Mouse (Mus musculus) liver, embryonic 14.5 days (tissue): Measurements from ENCODE around the gene H2-Eb2. TPM values are rescaled to one million over a fixed set of nuclear protein-coding genes. Genes with fewer than 3 reads are reported as not detected.

Source experiments
- ATAC-seq: fragments of 200-750 bp; cut with Nextera tagmentation; 2 replicates; pipeline ENCODE4 v1.8.0; 2017; ENCODE audit warnings: moderate number of reproducible peaks, mild to moderate bottlenecking, moderate library complexity; ENCODE audit not compliant: insufficient read depth
- DNase-seq, 3 experiments: peaks; one replicate each; pipeline ENCODE4 v3.0.0-alpha.2; 2012 to 2013; ENCODE audit warnings: low read depth in 3 of 3, low spot score in 3 of 3
- H3K27ac ChIP-seq: fragments of 300-500 bp; sonication (generic); 2 replicates; pipeline ENCODE4 v1.5.1; 2014; ENCODE audit warnings: moderate library complexity, mild to moderate bottlenecking, control low read depth, inconsistent platforms
- H3K27me3 ChIP-seq: fragments of 300-500 bp; sonication (generic); 2 replicates; pipeline ENCODE4 v1.6.1; 2014; ENCODE audit warnings: mild to moderate bottlenecking, low read length, moderate library complexity; ENCODE audit not compliant: control insufficient read depth, insufficient read depth
- H3K36me3 ChIP-seq: fragments of 300-500 bp; sonication (generic); replicated peaks from 2 replicates; pipeline ENCODE4 v1.6.1; 2014; ENCODE audit warnings: low read depth; ENCODE audit not compliant: control insufficient read depth, insufficient read depth
- H3K4me1 ChIP-seq, 2 experiments: fragments of 200-500 bp in 1 of 2; fragments of 300-500 bp in 1 of 2; sonication (generic) in 1 of 2; replicated peaks; 2 replicates each; pipeline ENCODE4 v1.6.1; 2012 to 2014; ENCODE audit warnings: antibody characterized with exemption in 1 of 2, inconsistent platforms in 1 of 2, low read length in 1 of 2; ENCODE audit not compliant: control insufficient read depth in 2 of 2, insufficient read depth in 2 of 2
- H3K4me2 ChIP-seq: fragments of 300-500 bp; sonication (generic); 2 replicates; pipeline ENCODE4 v1.6.1; 2014; ENCODE audit warnings: low read depth, mild to moderate bottlenecking, control low read depth, moderate library complexity
- H3K4me3 ChIP-seq, 2 experiments: fragments of 200-500 bp in 1 of 2; fragments of 300-500 bp in 1 of 2; sonication (generic) in 1 of 2; 2 replicates each; pipeline ENCODE4 v1.5.1; 2012 to 2014; ENCODE audit warnings: low read depth in 2 of 2, low read length in 2 of 2, mild to moderate bottlenecking in 2 of 2, control low read depth in 1 of 2, inconsistent platforms in 1 of 2, moderate library complexity in 1 of 2; ENCODE audit not compliant: insufficient read depth in 1 of 2
- H3K9ac ChIP-seq: fragments of 300-500 bp; sonication (generic); replicated peaks from 2 replicates; pipeline ENCODE4 v1.6.1; 2014; ENCODE audit warnings: mild to moderate bottlenecking, control low read depth, moderate library complexity
- H3K9me3 ChIP-seq: fragments of 300-500 bp; sonication (generic); 2 replicates; pipeline ENCODE4 v1.6.1; 2016; ENCODE audit warnings: low read length, mixed read lengths; ENCODE audit not compliant: control insufficient read depth
- CTCF ChIP-seq: IDR thresholded peaks from 2 replicates; pipeline ENCODE4 v1.5.1; 2016; ENCODE audit warnings: antibody characterized with exemption, low read depth, control low read depth
- EP300 ChIP-seq: IDR thresholded peaks from 2 replicates; pipeline ENCODE4 v1.6.1; 2016; ENCODE audit warnings: antibody characterized with exemption, low read depth
- WGBS: fragments of 180-500 bp; shearing (Covaris S2); extraction: QIAGEN DNeasy Blood & Tissue Kit; methylation state at CpG from one replicate; pipeline ENCODE4 v1.1.7; 2014; ENCODE audit not compliant: insufficient replicate concordance; 5-methylcytosine and 5-hydroxymethylcytosine counted together
- polyA plus RNA-seq, 2 experiments: library from polyadenylated mRNA; depleted of rRNA in 1 of 2; stranded (reverse) in 1 of 2; unstranded in 1 of 2; fragments of >200 nt; fragmentation: Nextera tagmentation in 1 of 2; extraction: Ambion mirVana in 1 of 2; gene quantifications; 2 replicates each; pipeline versions ENCODE4 v1.2.1 to v1.2.3; 2012 to 2014

The H2-Eb2 gene
- polyA plus RNA-seq, 2 experiments = not detected

DNA sequence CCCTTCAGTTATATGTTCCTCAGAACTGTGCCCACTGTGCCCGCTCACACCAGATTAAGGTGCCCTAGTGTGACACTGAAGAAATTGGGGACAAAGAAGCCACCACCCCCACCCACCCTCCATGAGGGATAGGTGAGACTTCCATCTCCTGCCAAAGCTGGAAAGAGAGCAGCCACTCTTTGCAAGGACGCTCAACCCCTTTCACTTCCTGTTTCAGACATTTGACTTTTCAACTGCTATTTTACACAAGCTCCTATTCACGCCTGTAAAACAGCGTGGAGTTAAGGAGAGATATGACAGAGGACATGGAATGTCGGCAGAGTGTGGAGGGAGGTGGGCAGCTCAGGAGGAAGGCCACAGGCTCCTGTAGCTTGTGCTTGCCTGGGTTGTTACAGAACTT lies 39.0 kb upstream of the H2-Eb2 start:
- Histone ChIP-seq H3K4me3 (no peak overlapping the region), H3K9me3 (no peaks in the 10 kb centered on the region), H3K9ac (no peak overlapping the region), H3K4me1 (no peaks in the 10 kb centered on the region), H3K27me3 (no peaks in the 10 kb centered on the region), H3K27ac (no peak overlapping the region), H3K4me2 (no peak overlapping the region), H3K36me3 (no peaks in the 10 kb centered on the region)
- DNase-seq (no peak), ATAC-seq (no peak)
- TF ChIP-seq EP300 (no peak), CTCF (no peak)
- WGBS = 43% methylated on average over 5 of the region's 5 CpGs

DNA sequence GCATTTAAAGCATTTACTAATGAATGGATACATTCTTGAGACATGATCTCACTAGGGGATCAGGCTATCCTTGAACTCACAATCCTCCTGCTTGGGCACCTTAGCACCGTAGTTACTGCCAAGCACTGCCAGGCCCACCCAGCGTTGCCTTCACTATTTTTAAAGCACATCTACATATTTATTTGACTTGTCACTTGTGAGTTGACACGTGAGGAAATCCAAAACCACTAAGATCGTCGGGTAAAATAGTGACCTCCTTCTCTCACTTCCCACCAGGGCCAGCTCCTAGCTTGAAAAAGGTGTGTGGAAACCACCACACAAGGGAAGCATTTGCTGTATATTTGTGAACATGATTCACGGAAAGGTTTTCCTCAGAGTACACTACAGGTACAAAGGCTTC lies 38.5 kb upstream of the H2-Eb2 start:
- WGBS = 27% methylated on average over 6 of the region's 6 CpGs
- ATAC-seq (no peak), DNase-seq (no peak)
- H3K4me2 ChIP-seq = no peak overlapping the region
- H3K27me3 ChIP-seq = no peaks in the 10 kb centered on the region
- no peak overlapping the region for H3K9ac ChIP-seq
- no peak overlapping the region for H3K27ac ChIP-seq
- TF ChIP-seq EP300 = no peak
- no peak for TF ChIP-seq CTCF
- H3K9me3 ChIP-seq = no peaks in the 10 kb centered on the region
- H3K4me3 ChIP-seq = no peak overlapping the region
- no peaks in the 10 kb centered on the region for H3K4me1 ChIP-seq
- no peaks in the 10 kb centered on the region for H3K36me3 ChIP-seq

DNA sequence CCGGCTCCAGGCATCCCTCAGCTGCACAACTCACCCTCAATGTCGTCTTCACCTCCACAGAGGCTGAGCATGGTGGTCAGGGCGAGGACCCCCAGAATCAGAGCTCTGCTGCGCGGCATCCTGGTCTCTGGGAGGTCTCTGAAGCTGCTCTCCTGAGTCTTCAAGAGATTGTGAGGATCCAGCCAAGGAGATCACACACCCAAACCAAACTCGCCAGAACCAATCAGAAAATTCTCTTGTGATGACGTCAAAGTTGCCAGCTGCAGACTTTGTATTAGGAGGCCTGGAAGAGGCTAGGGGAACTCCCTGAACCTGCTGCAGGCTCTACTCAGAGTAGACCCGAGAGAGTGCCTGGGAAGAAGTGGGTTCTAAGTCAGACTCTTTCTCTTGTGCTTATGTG lies 37.8 kb upstream of the H2-Eb2 start, which contains the start of gene H2-Aa:
Gene H2-Aa, minus strand, starts transcription at position 176 of the 400 bp plus-strand sequence.
- ATAC-seq (no peak), DNase-seq (peak in 2 of 3 experiments; percentile 30 to 47)
- Histone ChIP-seq H3K36me3 (no peaks in the 10 kb centered on the region), H3K27ac (no peak within 1 kb of the TSS), H3K4me1 (no peaks in the 10 kb centered on the region), H3K9ac (no peak within 1 kb of the TSS), H3K4me3 (no peak within 1 kb of the TSS), H3K9me3 (no peaks in the 10 kb centered on the region), H3K4me2 (no peak within 1 kb of the TSS), H3K27me3 (no peaks in the 10 kb centered on the region)
- 14% methylated on average over 8 of the region's 8 CpGs for WGBS
- no peak for TF ChIP-seq EP300

DNA sequence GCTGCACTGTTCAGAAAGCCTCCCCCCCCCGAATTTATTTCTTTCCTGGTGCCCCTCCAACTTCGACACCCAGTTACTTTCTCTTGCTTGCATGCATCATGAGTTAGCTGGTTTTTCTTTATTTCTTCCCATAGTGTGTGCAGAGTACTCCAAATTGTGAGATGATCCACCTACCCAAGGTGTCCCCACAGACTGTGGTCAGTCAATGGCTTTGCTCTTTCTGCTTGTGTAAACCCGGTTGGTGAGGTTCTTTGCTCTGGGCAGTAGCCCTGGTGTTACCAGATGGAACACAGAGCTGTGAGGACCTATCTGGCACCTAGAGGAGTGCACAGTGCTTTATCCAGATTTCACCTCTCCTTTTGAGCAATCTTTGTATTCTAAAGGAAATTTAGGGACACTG lies 37.3 kb upstream of the H2-Eb2 start:
- Histone ChIP-seq H3K27ac (no peak overlapping the region), H3K4me3 (no peak overlapping the region), H3K4me2 (no peak overlapping the region), H3K27me3 (no peaks in the 10 kb centered on the region), H3K4me1 (no peaks in the 10 kb centered on the region), H3K9ac (no peak overlapping the region), H3K36me3 (no peaks in the 10 kb centered on the region), H3K9me3 (no peaks in the 10 kb centered on the region)
- ATAC-seq = no peak
- no peak for TF ChIP-seq CTCF
- no peak for TF ChIP-seq EP300
- WGBS = 32% methylated on average over 3 of the region's 3 CpGs
- no peak for DNase-seq

DNA sequence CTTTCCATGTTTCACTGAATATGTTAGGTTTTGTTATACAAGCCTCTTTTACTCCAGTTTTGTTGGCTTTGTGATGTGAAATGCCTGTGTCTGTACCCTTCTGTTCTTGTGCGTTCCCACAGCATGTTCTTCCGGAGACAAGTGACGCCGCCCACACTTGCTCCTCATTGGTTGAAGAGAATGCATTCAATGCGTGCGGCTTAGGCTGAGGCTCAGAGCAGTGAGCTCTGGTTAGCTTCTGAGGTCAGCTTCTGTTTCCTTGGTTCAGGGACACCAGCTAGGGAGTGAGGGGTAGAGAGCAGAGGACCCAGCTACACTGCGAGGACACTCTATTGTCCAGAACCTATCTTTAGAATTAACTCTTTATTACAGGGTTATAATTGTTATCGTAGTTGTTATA lies 33.9 kb upstream of the H2-Eb2 start:
- Histone ChIP-seq H3K4me2 (no peak overlapping the region), H3K27ac (no peak overlapping the region), H3K9me3 (no peaks in the 10 kb centered on the region), H3K36me3 (no peaks in the 10 kb centered on the region), H3K9ac (no peak overlapping the region), H3K4me1 (peaks cover 0 to 3% of the 10 kb centered on the region in 2 experiments; a peak in 1 of 4 replicates), H3K4me3 (no peak overlapping the region), H3K27me3 (no peaks in the 10 kb centered on the region)
- 15% methylated on average over 8 of the region's 8 CpGs for WGBS
- DNase-seq = peak; percentile 34 to 44 (median 39)
- ATAC-seq = no peak
- TF ChIP-seq EP300 (no peak), CTCF (no peak)
